Mouse (Mus musculus) embryonic facial prominence, embryonic 12.5 days (tissue): ENCODE results near the gene Mgll. TPM values are rescaled to one million over a fixed set of nuclear protein-coding genes. Genes with fewer than 3 reads are reported as not detected.

Experiments
- ATAC-seq: fragments of 200-750 bp; cut with Nextera tagmentation; 2 replicates; pipeline ENCODE4 v1.8.0; 2017; ENCODE audit not compliant: insufficient number of reproducible peaks, insufficient read depth, low FRiP score, low TSS enrichment
- H3K27ac ChIP-seq: fragments of 300-500 bp; sonication (generic); 2 replicates; pipeline ENCODE4 v1.5.1; 2016; ENCODE audit warnings: mild to moderate bottlenecking
- H3K27me3 ChIP-seq: fragments of 300-500 bp; sonication (generic); 2 replicates; pipeline ENCODE4 v1.6.1; 2016; ENCODE audit warnings: mild to moderate bottlenecking, moderate library complexity
- H3K36me3 ChIP-seq: fragments of 300-500 bp; sonication (generic); 2 replicates; pipeline ENCODE4 v1.6.1; 2016; ENCODE audit warnings: mild to moderate bottlenecking
- H3K4me1 ChIP-seq: fragments of 300-500 bp; sonication (generic); 2 replicates; pipeline ENCODE4 v1.6.1; 2016
- H3K4me2 ChIP-seq: fragments of 300-500 bp; sonication (generic); replicated peaks from 2 replicates; pipeline ENCODE4 v1.6.1; 2016; ENCODE audit warnings: mild to moderate bottlenecking, moderate library complexity
- H3K4me3 ChIP-seq: fragments of 300-500 bp; sonication (generic); 2 replicates; pipeline ENCODE4 v1.5.1; 2016; ENCODE audit warnings: mild to moderate bottlenecking
- H3K9ac ChIP-seq: fragments of 300-500 bp; sonication (generic); 2 replicates; pipeline ENCODE4 v1.6.1; 2016; ENCODE audit warnings: mild to moderate bottlenecking, moderate library complexity
- H3K9me3 ChIP-seq: fragments of 300-500 bp; sonication (generic); 2 replicates; pipeline ENCODE4 v1.6.1; 2016; ENCODE audit warnings: mild to moderate bottlenecking, moderate library complexity
- WGBS: fragments of 180-500 bp; shearing (Covaris S2); methylation state at CpG from one replicate; pipeline ENCODE4 v1.1.7; 2016; 5-methylcytosine and 5-hydroxymethylcytosine counted together
- polyA plus RNA-seq: library from polyadenylated mRNA; unstranded; fragments of >200 nt; fragmentation: Nextera tagmentation; extraction: Ambion mirVana; gene quantifications from 2 replicates; pipeline ENCODE4 v1.2.1, GENCODE M21; 2016

Gene Mgll
- polyA plus RNA-seq, 1 experiment from 2014 or later: 8.0 TPM

GRCm38 (mm10) chr6:88703731-88704130 lies 20.5 kb upstream of the Mgll start:
- no peaks in the 10 kb centered on the region for H3K4me1 ChIP-seq
- H3K9ac ChIP-seq: no peak overlapping the region
- no peaks in the 10 kb centered on the region for H3K36me3 ChIP-seq
- ATAC-seq: no peak
- H3K27ac ChIP-seq: no peak overlapping the region
- no peaks in the 10 kb centered on the region for H3K9me3 ChIP-seq
- 83% methylated on average over 5 of the region's 5 CpGs for WGBS
- H3K27me3 ChIP-seq: no peaks in the 10 kb centered on the region
- no peak overlapping the region for H3K4me3 ChIP-seq
- no peak overlapping the region for H3K4me2 ChIP-seq

GRCm38 (mm10) chr6:88708401-88709278 lies 15.6 kb upstream of the Mgll start:
- 74% methylated on average over 8 of the region's 8 CpGs for WGBS
- no peaks in the 10 kb centered on the region for H3K36me3 ChIP-seq

GRCm38 (mm10) chr6:88709279-88709575 lies 15.0 kb upstream of the Mgll start:
- no peaks in the 10 kb centered on the region for H3K36me3 ChIP-seq
- no peak overlapping the region for H3K4me2 ChIP-seq
- H3K27ac ChIP-seq: no peak overlapping the region
- H3K9ac ChIP-seq: no peak overlapping the region
- H3K9me3 ChIP-seq: no peaks in the 10 kb centered on the region
- 79% methylated on average over 1 of the region's 1 CpGs for WGBS
- no peaks in the 10 kb centered on the region for H3K27me3 ChIP-seq
- ATAC-seq: no peak
- no peak overlapping the region for H3K4me3 ChIP-seq
- H3K4me1 ChIP-seq: no peaks in the 10 kb centered on the region

More at GRCm38 (mm10) chr6:88708401-88709278, 15.6 kb upstream of the Mgll start:
- H3K9ac ChIP-seq: no peak overlapping the region
- H3K4me2 ChIP-seq: no peak overlapping the region
- no peaks in the 10 kb centered on the region for H3K4me1 ChIP-seq
- H3K27me3 ChIP-seq: no peaks in the 10 kb centered on the region
- H3K4me3 ChIP-seq: no peak overlapping the region
- no peak for ATAC-seq
- H3K27ac ChIP-seq: no peak overlapping the region
- no peaks in the 10 kb centered on the region for H3K9me3 ChIP-seq

- Histone ChIP-seq H3K4me1 (no peaks in the 10 kb centered on the region), H3K36me3 (no peaks in the 10 kb centered on the region), H3K27me3 (no peaks in the 10 kb centered on the region), H3K27ac (no peak overlapping the region), H3K9ac (no peak overlapping the region), H3K9me3 (no peaks in the 10 kb centered on the region), H3K4me3 (no peak overlapping the region), H3K4me2 (no peak overlapping the region)
- ATAC-seq: no peak
- WGBS: 70% methylated on average over 3 of the region's 3 CpGs
Observed at GRCm38 (mm10) chr6:88711313-88711712, 12.9 kb upstream of the Mgll start.

GRCm38 (mm10) chr6:88712083-88712482 lies 12.1 kb upstream of the Mgll start:
- Histone ChIP-seq H3K36me3 (no peaks in the 10 kb centered on the region), H3K27me3 (no peaks in the 10 kb centered on the region), H3K4me3 (no peak overlapping the region), H3K9me3 (no peaks in the 10 kb centered on the region), H3K9ac (no peak overlapping the region), H3K4me2 (no peak overlapping the region), H3K27ac (no peak overlapping the region), H3K4me1 (no peaks in the 10 kb centered on the region)
- no peak for ATAC-seq
- 84% methylated on average over 4 of the region's 4 CpGs for WGBS

- Histone ChIP-seq H3K27ac (no peak overlapping the region), H3K4me1 (no peaks in the 10 kb centered on the region), H3K36me3 (no peaks in the 10 kb centered on the region), H3K4me2 (no peak overlapping the region), H3K4me3 (no peak overlapping the region), H3K9ac (no peak overlapping the region), H3K9me3 (no peaks in the 10 kb centered on the region), H3K27me3 (no peaks in the 10 kb centered on the region)
- no peak for ATAC-seq
Observed at GRCm38 (mm10) chr6:88713320-88713719, 10.9 kb upstream of the Mgll start.

- Histone ChIP-seq H3K27me3 (no peaks in the 10 kb centered on the region), H3K36me3 (no peaks in the 10 kb centered on the region), H3K9ac (no peak overlapping the region), H3K9me3 (no peaks in the 10 kb centered on the region), H3K4me3 (no peak overlapping the region), H3K4me2 (no peak overlapping the region), H3K27ac (no peak overlapping the region), H3K4me1 (no peaks in the 10 kb centered on the region)
- WGBS: 83% methylated on average over 4 of the region's 4 CpGs
- no peak for ATAC-seq
Observed at GRCm38 (mm10) chr6:88714200-88714674, 10.0 kb upstream of the Mgll start.

GRCm38 (mm10) chr6:88715378-88715781 lies 8.8 kb upstream of the Mgll start:
- WGBS: 66% methylated on average over 9 of the region's 9 CpGs
- no peak overlapping the region for H3K4me3 ChIP-seq
- H3K36me3 ChIP-seq: no peaks in the 10 kb centered on the region
- no peak overlapping the region for H3K4me2 ChIP-seq
- no peaks in the 10 kb centered on the region for H3K9me3 ChIP-seq
- H3K4me1 ChIP-seq: no peaks in the 10 kb centered on the region
- H3K27ac ChIP-seq: no peak overlapping the region
- ATAC-seq: no peak
- H3K27me3 ChIP-seq: no peaks in the 10 kb centered on the region
- H3K9ac ChIP-seq: no peak overlapping the region

- no peak overlapping the region for H3K4me2 ChIP-seq
- no peak for ATAC-seq
- H3K27me3 ChIP-seq: no peaks in the 10 kb centered on the region
- no peak overlapping the region for H3K9ac ChIP-seq
- WGBS: 44% methylated on average over 5 of the region's 5 CpGs
- H3K4me3 ChIP-seq: no peak overlapping the region
- H3K9me3 ChIP-seq: no peaks in the 10 kb centered on the region
- no peak overlapping the region for H3K27ac ChIP-seq
- no peaks in the 10 kb centered on the region for H3K36me3 ChIP-seq
- H3K4me1 ChIP-seq: no peaks in the 10 kb centered on the region
Observed at GRCm38 (mm10) chr6:88715966-88716365, 8.2 kb upstream of the Mgll start.

GRCm38 (mm10) chr6:88717143-88718032 lies 6.8 kb upstream of the Mgll start:
- Histone ChIP-seq H3K4me2 (no peak overlapping the region), H3K4me1 (no peaks in the 10 kb centered on the region), H3K27ac (no peak overlapping the region), H3K9ac (no peak overlapping the region), H3K9me3 (no peaks in the 10 kb centered on the region), H3K4me3 (no peak overlapping the region), H3K27me3 (no peaks in the 10 kb centered on the region), H3K36me3 (no peaks in the 10 kb centered on the region)
- WGBS: 68% methylated on average over 6 of the region's 6 CpGs
- ATAC-seq: no peak

GRCm38 (mm10) chr6:88718033-88718725 lies 6.0 kb upstream of the Mgll start:
- Histone ChIP-seq H3K36me3 (no peaks in the 10 kb centered on the region), H3K4me2 (no peak overlapping the region), H3K9me3 (no peaks in the 10 kb centered on the region), H3K9ac (no peak overlapping the region), H3K4me3 (no peak overlapping the region), H3K27ac (no peak overlapping the region), H3K4me1 (no peaks in the 10 kb centered on the region), H3K27me3 (peaks cover 5% of the 10 kb centered on the region; the same call in 1 of the 2 replicates)
- ATAC-seq: no peak
- WGBS: 80% methylated on average over 7 of the region's 7 CpGs
